Mouse (Mus musculus) embryonic fibroblast, embryonic 13.5 days (primary cell): Measurements from ENCODE around the gene Zfp455.
"Not testable (repeated sequence)": the region's sequence is repeated elsewhere in the genome, so short reads cannot be mapped to it uniquely, and the experiment has no call there.

Experiments used
- CTCF ChIP-seq: IDR thresholded peaks from 2 replicates; pipeline ENCODE4 v1.5.1; 2011; ENCODE audit warnings: mild to moderate bottlenecking, control low read depth, low read length, moderate library complexity, borderline replicate concordance; ENCODE audit not compliant: insufficient read depth
- POLR2A ChIP-seq: IDR thresholded peaks from 2 replicates; pipeline ENCODE4 v1.6.1; 2011; ENCODE audit warnings: low read depth, mild to moderate bottlenecking, control low read depth, low read length, moderate library complexity

DNA sequence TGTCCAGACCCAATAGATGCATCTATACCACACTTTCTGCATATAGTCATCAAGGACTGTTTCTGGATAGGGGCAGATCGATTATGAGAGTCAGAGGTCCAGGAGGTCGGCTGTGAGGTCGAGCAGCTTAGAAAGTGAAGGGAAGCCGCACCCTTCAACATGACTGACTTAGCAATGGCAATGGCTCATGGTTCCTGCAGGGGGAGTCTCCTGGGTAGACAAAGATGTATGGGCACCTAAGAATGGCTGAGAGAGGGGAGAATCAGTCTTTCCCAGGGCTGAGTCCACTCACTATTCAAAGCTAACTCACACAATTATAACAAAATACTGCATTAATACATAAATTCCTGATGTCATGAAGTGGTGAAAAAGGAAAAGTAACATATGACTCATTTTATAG, 28.2 kb upstream of the Zfp455 start:
- not testable (repeated sequence) for TF ChIP-seq POLR2A, CTCF
